Mouse (Mus musculus): ENCODE results near the gene Bnip3. TPM values are rescaled to one million over a fixed set of nuclear protein-coding genes. Genes with fewer than 3 reads are reported as not detected.

Gene Bnip3
- polyA plus RNA-seq, 1 experiment from 2014 or later, result 120 TPM

DNA sequence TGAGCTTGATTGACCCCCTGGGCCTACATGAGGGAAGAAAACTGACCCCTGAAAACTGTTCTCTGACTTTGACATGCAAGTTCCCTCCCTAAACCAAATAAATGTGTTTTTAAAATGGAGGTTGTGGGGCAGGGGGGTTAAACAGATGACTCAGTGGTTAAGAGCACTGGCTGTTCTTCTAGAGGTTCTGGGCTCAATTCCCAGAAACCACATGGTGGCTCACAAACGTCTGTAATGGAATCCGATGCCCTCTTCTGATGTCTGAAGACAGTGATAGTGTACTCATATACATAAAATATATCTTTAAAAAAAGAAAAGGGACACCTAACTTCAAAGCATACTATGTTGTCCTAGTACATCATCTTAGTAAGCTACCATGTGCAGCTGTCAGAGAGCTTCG is 34.3 kb downstream of the Bnip3 start:
- H3K27ac ChIP-seq, result no peak overlapping the region
- ATAC-seq (ENCODE audit: low FRiP score), result no peak
- no peak for DNase-seq (ENCODE audit: low spot score)
- H3K9me3 ChIP-seq (ENCODE audit: control insufficient read depth, low read length), result no peaks in the 10 kb centered on the region
- WGBS, result 79% methylated on average over 3 of the region's 3 CpGs
- H3K4me2 ChIP-seq (replicated peaks), result no peak overlapping the region
- no peak overlapping the region for H3K9ac ChIP-seq
- no peaks in the 10 kb centered on the region for H3K27me3 ChIP-seq (ENCODE audit: control insufficient read depth, insufficient read depth, low read length)
- no peaks in the 10 kb centered on the region for H3K4me1 ChIP-seq (replicated peaks; ENCODE audit: control insufficient read depth, insufficient read depth, low read length)
- no peak overlapping the region for H3K4me3 ChIP-seq (replicated peaks; ENCODE audit: low read length)
- H3K36me3 ChIP-seq (replicated peaks; ENCODE audit: control insufficient read depth, insufficient read depth), result peaks cover 99% of the 10 kb centered on the region

DNA sequence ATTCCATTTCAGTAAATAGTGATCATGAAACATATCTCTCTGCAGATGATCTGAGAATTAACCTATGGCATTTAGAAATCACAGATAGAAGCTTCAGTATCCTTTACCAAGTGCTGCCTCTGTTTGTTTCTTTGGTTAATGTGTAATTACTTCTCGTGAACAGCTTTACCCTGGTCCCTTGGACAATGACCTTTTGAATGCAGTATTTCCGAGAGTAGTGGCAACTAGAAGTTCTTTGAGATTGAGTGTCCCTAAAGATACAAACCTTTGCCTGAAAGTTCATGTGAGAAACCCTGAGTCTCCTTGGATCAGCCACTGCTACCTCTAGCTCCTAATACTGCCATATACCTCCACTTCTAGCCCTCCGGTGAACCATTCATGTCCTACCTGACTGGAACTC is 36.4 kb downstream of the Bnip3 start:
- no peaks in the 10 kb centered on the region for H3K9me3 ChIP-seq (ENCODE audit: control insufficient read depth, low read length)
- H3K4me3 ChIP-seq (replicated peaks; ENCODE audit: low read length), result no peak overlapping the region
- H3K27me3 ChIP-seq (ENCODE audit: control insufficient read depth, insufficient read depth, low read length), result no peaks in the 10 kb centered on the region
- no peak overlapping the region for H3K27ac ChIP-seq
- H3K4me2 ChIP-seq (replicated peaks), result no peak overlapping the region
- no peak for DNase-seq (ENCODE audit: low spot score)
- no peak for ATAC-seq (ENCODE audit: low FRiP score)
- WGBS, result 77% methylated on average over 3 of the region's 3 CpGs
- peaks cover 99% of the 10 kb centered on the region for H3K36me3 ChIP-seq (replicated peaks; ENCODE audit: control insufficient read depth, insufficient read depth)
- no peak overlapping the region for H3K9ac ChIP-seq
- no peaks in the 10 kb centered on the region for H3K4me1 ChIP-seq (replicated peaks; ENCODE audit: control insufficient read depth, insufficient read depth, low read length)

GRCm38 (mm10) chr7:138868316-138868715 is 41.0 kb downstream of the Bnip3 start:
- ATAC-seq (ENCODE audit: low FRiP score) (no peak), DNase-seq (ENCODE audit: low spot score) (no peak)
- Histone ChIP-seq H3K4me1 (replicated peaks; ENCODE audit: control insufficient read depth, insufficient read depth, low read length) (no peaks in the 10 kb centered on the region), H3K27ac (no peak overlapping the region), H3K27me3 (ENCODE audit: control insufficient read depth, insufficient read depth, low read length) (no peaks in the 10 kb centered on the region), H3K9ac (no peak overlapping the region), H3K9me3 (ENCODE audit: control insufficient read depth, low read length) (no peaks in the 10 kb centered on the region), H3K4me3 (replicated peaks; ENCODE audit: low read length) (no peak overlapping the region), H3K36me3 (replicated peaks; ENCODE audit: control insufficient read depth, insufficient read depth) (peaks cover 67% of the 10 kb centered on the region), H3K4me2 (replicated peaks) (no peak overlapping the region)
- 94% methylated on average over 4 of the region's 4 CpGs for WGBS

GRCm38 (mm10) chr7:138867286-138867685 is 42.0 kb downstream of the Bnip3 start:
- H3K27me3 ChIP-seq (ENCODE audit: control insufficient read depth, insufficient read depth, low read length), result no peaks in the 10 kb centered on the region
- peaks cover 57% of the 10 kb centered on the region for H3K36me3 ChIP-seq (replicated peaks; ENCODE audit: control insufficient read depth, insufficient read depth)
- no peaks in the 10 kb centered on the region for H3K4me1 ChIP-seq (replicated peaks; ENCODE audit: control insufficient read depth, insufficient read depth, low read length)
- DNase-seq (ENCODE audit: low spot score), result no peak
- 80% methylated on average over 6 of the region's 6 CpGs for WGBS
- H3K9me3 ChIP-seq (ENCODE audit: control insufficient read depth, low read length), result no peaks in the 10 kb centered on the region
- H3K4me2 ChIP-seq (replicated peaks), result no peak overlapping the region
- no peak overlapping the region for H3K9ac ChIP-seq
- H3K27ac ChIP-seq, result no peak overlapping the region
- H3K4me3 ChIP-seq (replicated peaks; ENCODE audit: low read length), result no peak overlapping the region
- no peak for ATAC-seq (ENCODE audit: low FRiP score)

- WGBS, result 100% methylated on average over 1 of the region's 1 CpGs
- Histone ChIP-seq H3K9ac (no peak overlapping the region), H3K4me2 (replicated peaks) (no peak overlapping the region), H3K27ac (no peak overlapping the region), H3K27me3 (ENCODE audit: control insufficient read depth, insufficient read depth, low read length) (no peaks in the 10 kb centered on the region), H3K9me3 (ENCODE audit: control insufficient read depth, low read length) (no peaks in the 10 kb centered on the region), H3K4me3 (replicated peaks; ENCODE audit: low read length) (no peak overlapping the region), H3K36me3 (replicated peaks; ENCODE audit: control insufficient read depth, insufficient read depth) (peaks cover 40% of the 10 kb centered on the region), H3K4me1 (replicated peaks; ENCODE audit: control insufficient read depth, insufficient read depth, low read length) (no peaks in the 10 kb centered on the region)
- ATAC-seq (ENCODE audit: low FRiP score) (no peak), DNase-seq (ENCODE audit: low spot score) (no peak)
These were observed 44.5 kb downstream of the Bnip3 start for GRCm38 (mm10) chr7:138864776-138865175.

DNA sequence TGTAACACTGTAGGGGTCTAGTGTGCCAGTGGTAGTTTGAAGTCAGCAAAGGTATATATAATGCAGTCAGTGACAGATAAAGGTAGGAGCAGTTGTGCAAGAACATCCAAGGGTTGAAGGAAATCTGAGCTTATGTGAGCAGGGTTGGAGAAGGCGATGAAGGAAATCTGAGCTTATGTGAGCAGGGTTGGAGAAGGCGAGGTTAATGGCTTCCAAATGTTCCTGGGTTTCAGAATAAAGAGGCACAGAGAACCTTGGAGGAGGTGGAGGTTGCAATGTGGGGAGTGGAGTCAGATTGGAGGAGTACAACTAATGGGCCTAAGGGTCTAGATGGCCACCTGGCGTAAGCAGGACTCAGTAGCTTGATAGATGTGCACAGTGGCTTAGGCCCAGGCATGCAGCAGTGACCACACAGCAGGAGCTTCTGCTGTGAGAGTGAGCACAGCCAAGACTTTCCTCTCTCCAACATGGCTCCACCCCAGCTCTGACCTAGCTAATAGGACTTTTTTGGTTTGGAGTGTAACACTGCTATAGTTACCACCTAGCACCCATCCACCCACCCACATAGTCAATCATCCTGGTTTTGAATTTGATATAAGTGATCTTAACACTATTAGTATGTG is 45.3 kb downstream of the Bnip3 start:
- H3K27me3 ChIP-seq (ENCODE audit: control insufficient read depth, insufficient read depth, low read length), result no peaks in the 10 kb centered on the region
- no peak for DNase-seq (ENCODE audit: low spot score)
- WGBS, result 84% methylated on average over 3 of the region's 3 CpGs

DNA sequence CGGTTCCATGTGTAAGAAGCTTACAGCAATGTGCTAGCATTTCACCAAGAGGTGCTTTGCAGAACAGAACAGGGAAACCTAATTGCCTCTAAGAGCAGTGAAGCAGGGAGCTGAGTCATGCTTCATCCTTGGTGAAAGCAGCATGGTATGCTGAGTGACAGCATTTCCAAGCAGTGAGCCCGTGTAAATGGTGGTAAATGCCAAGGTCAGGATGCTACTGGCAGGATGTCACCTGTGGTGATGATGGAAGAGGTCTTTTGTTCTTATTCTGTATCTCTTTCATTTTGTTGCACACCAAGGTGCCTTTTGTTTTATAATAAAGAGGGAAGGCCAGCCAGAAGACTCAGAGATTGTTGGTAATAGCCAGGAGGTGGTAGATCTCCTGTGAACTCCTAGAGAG is 52.6 kb downstream of the Bnip3 start:
- Histone ChIP-seq H3K9ac (no peak overlapping the region), H3K27me3 (ENCODE audit: control insufficient read depth, insufficient read depth, low read length) (no peaks in the 10 kb centered on the region), H3K4me2 (replicated peaks) (no peak overlapping the region), H3K9me3 (ENCODE audit: control insufficient read depth, low read length) (no peaks in the 10 kb centered on the region), H3K4me1 (replicated peaks; ENCODE audit: control insufficient read depth, insufficient read depth, low read length) (no peaks in the 10 kb centered on the region), H3K36me3 (replicated peaks; ENCODE audit: control insufficient read depth, insufficient read depth) (peaks cover 50% of the 10 kb centered on the region), H3K4me3 (replicated peaks; ENCODE audit: low read length) (no peak overlapping the region), H3K27ac (no peak overlapping the region)
- WGBS, result 51% methylated on average over 2 of the region's 2 CpGs
- DNase-seq (ENCODE audit: low spot score) (no peak), ATAC-seq (ENCODE audit: low FRiP score) (no peak)

More for the DNA sequence above, 45.3 kb downstream of the Bnip3 start:
- Histone ChIP-seq H3K36me3 (replicated peaks; ENCODE audit: control insufficient read depth, insufficient read depth) (peaks cover 33% of the 10 kb centered on the region), H3K4me2 (replicated peaks) (no peak overlapping the region), H3K4me3 (replicated peaks; ENCODE audit: low read length) (no peak overlapping the region), H3K4me1 (replicated peaks; ENCODE audit: control insufficient read depth, insufficient read depth, low read length) (no peaks in the 10 kb centered on the region), H3K9ac (no peak overlapping the region), H3K9me3 (ENCODE audit: control insufficient read depth, low read length) (no peaks in the 10 kb centered on the region), H3K27ac (no peak overlapping the region)
- ATAC-seq (ENCODE audit: low FRiP score), result no peak

DNA sequence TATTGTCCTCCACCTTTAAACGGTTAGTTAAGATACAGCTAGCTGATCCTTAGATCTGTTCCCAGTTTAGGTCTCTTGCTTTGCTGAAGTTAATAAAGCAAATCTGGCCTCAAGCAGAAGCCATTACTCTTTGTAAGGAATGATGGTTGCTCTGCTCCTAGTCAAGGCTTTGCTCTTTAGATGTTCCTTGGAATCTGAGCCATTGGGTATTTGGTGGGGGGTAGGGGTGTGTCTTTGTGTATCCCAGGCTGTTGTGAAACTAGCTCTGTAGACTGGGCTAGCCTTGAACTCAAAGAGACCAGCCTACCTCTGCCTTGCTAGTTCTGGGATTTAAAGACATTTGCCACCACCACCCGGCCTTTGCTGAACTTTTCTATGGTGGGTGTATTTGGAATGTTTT is 55.1 kb downstream of the Bnip3 start:
- no peaks in the 10 kb centered on the region for H3K9me3 ChIP-seq (ENCODE audit: control insufficient read depth, low read length)
- no peak overlapping the region for H3K9ac ChIP-seq
- H3K27ac ChIP-seq, result no peak overlapping the region
- DNase-seq (ENCODE audit: low spot score), result no peak
- no peak overlapping the region for H3K4me3 ChIP-seq (replicated peaks; ENCODE audit: low read length)
- no peak for ATAC-seq (ENCODE audit: low FRiP score)
- WGBS, result 93% methylated on average over 2 of the region's 2 CpGs
- H3K27me3 ChIP-seq (ENCODE audit: control insufficient read depth, insufficient read depth, low read length), result no peaks in the 10 kb centered on the region
- peaks cover 62% of the 10 kb centered on the region for H3K36me3 ChIP-seq (replicated peaks; ENCODE audit: control insufficient read depth, insufficient read depth)
- no peak overlapping the region for H3K4me2 ChIP-seq (replicated peaks)
- H3K4me1 ChIP-seq (replicated peaks; ENCODE audit: control insufficient read depth, insufficient read depth, low read length), result peaks cover 11% of the 10 kb centered on the region; the same call in 1 of the 2 replicates

GRCm38 (mm10) chr7:138853417-138854031 is 55.8 kb downstream of the Bnip3 start:
- H3K27me3 ChIP-seq (ENCODE audit: control insufficient read depth, insufficient read depth, low read length), result no peaks in the 10 kb centered on the region
- DNase-seq (ENCODE audit: low spot score), result no peak
- H3K4me2 ChIP-seq (replicated peaks), result no peak overlapping the region
- no peak for ATAC-seq (ENCODE audit: low FRiP score)
- H3K9ac ChIP-seq, result no peak overlapping the region
- peaks cover 62% of the 10 kb centered on the region for H3K36me3 ChIP-seq (replicated peaks; ENCODE audit: control insufficient read depth, insufficient read depth)
- H3K27ac ChIP-seq, result no peak overlapping the region
- WGBS, result 98% methylated on average over 4 of the region's 4 CpGs
- no peak overlapping the region for H3K4me3 ChIP-seq (replicated peaks; ENCODE audit: low read length)
- H3K4me1 ChIP-seq (replicated peaks; ENCODE audit: control insufficient read depth, insufficient read depth, low read length), result peaks cover 15% of the 10 kb centered on the region; the same call in 1 of the 2 replicates
- H3K9me3 ChIP-seq (ENCODE audit: control insufficient read depth, low read length), result no peaks in the 10 kb centered on the region

All from hindbrain, embryonic 14.5 days (tissue).